Mouse (Mus musculus) megakaryocyte, adult 5-6 weeks (primary cell): ENCODE results near the gene Tmem94. TPM values are rescaled to one million over a fixed set of nuclear protein-coding genes. Genes with fewer than 3 reads are reported as not detected.

Experiments
- total RNA-seq, 2 experiments: library from RNA; stranded (forward) in 1 of 2; stranded (reverse) in 1 of 2; fragments of 153-499, 151-499 nt in 1 of 2; fragments of 221-1000, 200-1000 nt in 1 of 2; gene quantifications; 2 replicates each; pipeline versions ENCODE4 v1.2.3 to v1.2.4; 2015 to 2017

Gene Tmem94
- total RNA-seq, 2 experiments from 2014 or later: 15.9 to 16.1 TPM

Other genes starting within 250 kb of the Tmem94 start
- gene Sumo2, start 229.2 kb upstream of the Tmem94 start, total RNA-seq (2015): 507 and 587 TPM in 2 replicates
- 367 and 413 TPM in 2 replicates for gene Sumo2, start 229.2 kb upstream of the Tmem94 start, total RNA-seq (2017)
- 52.2 and 59.7 TPM in 2 replicates for gene Nup85, start 201.0 kb upstream of the Tmem94 start, total RNA-seq (2015)
- gene Nup85, start 201.0 kb upstream of the Tmem94 start, total RNA-seq (2017): 59.5 and 59.9 TPM in 2 replicates
- 29.0 and 30.2 TPM in 2 replicates for gene Mrps7, start 161.5 kb upstream of the Tmem94 start, total RNA-seq (2015)
- 11.7 and 29.8 TPM in 2 replicates for gene Mrps7, start 161.5 kb upstream of the Tmem94 start, total RNA-seq (2017)
- gene Gga3, start 161.4 kb upstream of the Tmem94 start, total RNA-seq (2015): 30.8 and 34.0 TPM in 2 replicates
- 24.0 and 34.2 TPM in 2 replicates for gene Gga3, start 161.4 kb upstream of the Tmem94 start, total RNA-seq (2017)
- 23.6 and 28.0 TPM in 2 replicates for gene Mif4gd, start 152.5 kb upstream of the Tmem94 start, total RNA-seq (2015)
- gene Mif4gd, start 152.5 kb upstream of the Tmem94 start, total RNA-seq (2017): 20.2 and 24.4 TPM in 2 replicates
- gene Slc25a19, start 137.1 kb upstream of the Tmem94 start, total RNA-seq (2015): 5.7 and 8.0 TPM in 2 replicates
- 13.7 and 25.5 TPM in 2 replicates for gene Slc25a19, start 137.1 kb upstream of the Tmem94 start, total RNA-seq (2017)
- gene Grb2, start 56.8 kb upstream of the Tmem94 start, total RNA-seq (2015): 109 TPM in 2 replicates
- gene Grb2, start 56.8 kb upstream of the Tmem94 start, total RNA-seq (2017): 68.7 and 124 TPM in 2 replicates
- 1.6 and 2.5 TPM in 2 replicates for gene Caskin2, start 48.2 kb downstream of the Tmem94 start, total RNA-seq (2015)
- 1.7 and 3.0 TPM in 2 replicates for gene Caskin2, start 48.2 kb downstream of the Tmem94 start, total RNA-seq (2017)
- gene Tsen54, start 49.3 kb downstream of the Tmem94 start, total RNA-seq (2015): 2.6 and 5.4 TPM in 2 replicates
- gene Tsen54, start 49.3 kb downstream of the Tmem94 start, total RNA-seq (2017): 7.0 and 16.3 TPM in 2 replicates
- gene Llgl2, start 58.6 kb downstream of the Tmem94 start, total RNA-seq (2015): 3.4 and 5.0 TPM in 2 replicates
- 5.2 and 6.0 TPM in 2 replicates for gene Llgl2, start 58.6 kb downstream of the Tmem94 start, total RNA-seq (2017)
- gene Myo15b, start 93.0 kb downstream of the Tmem94 start, total RNA-seq (2015): 0.51 TPM in 1 of 2 replicates, not detected in the other
- 0.04 and 0.33 TPM in 2 replicates for gene Myo15b, start 93.0 kb downstream of the Tmem94 start, total RNA-seq (2017)
- 37.5 and 48.1 TPM in 2 replicates for gene Smim5, start 134.5 kb downstream of the Tmem94 start, total RNA-seq (2015)
- gene Smim5, start 134.5 kb downstream of the Tmem94 start, total RNA-seq (2017): 40.4 and 42.5 TPM in 2 replicates
- 2.7 and 4.9 TPM in 2 replicates for gene Smim6, start 146.6 kb downstream of the Tmem94 start, total RNA-seq (2015)
- 0.73 TPM in 1 of 2 replicates, not detected in the other for gene Smim6, start 146.6 kb downstream of the Tmem94 start, total RNA-seq (2017)
- 18.6 and 22.6 TPM in 2 replicates for gene Sap30bp, start 167.8 kb downstream of the Tmem94 start, total RNA-seq (2015)
- 158 and 190 TPM in 2 replicates for gene Sap30bp, start 167.8 kb downstream of the Tmem94 start, total RNA-seq (2017)
- 13.2 and 19.9 TPM in 2 replicates for gene Recql5, start 168.0 kb downstream of the Tmem94 start, total RNA-seq (2015)
- gene Recql5, start 168.0 kb downstream of the Tmem94 start, total RNA-seq (2017): 19.9 and 22.5 TPM in 2 replicates
- 0.09 TPM in 1 of 2 replicates, not detected in the other for gene Itgb4, start 209.3 kb downstream of the Tmem94 start, total RNA-seq (2015)
- gene Itgb4, start 209.3 kb downstream of the Tmem94 start, total RNA-seq (2017): not detected in 2 replicates
- gene Galk1, start 247.3 kb downstream of the Tmem94 start, total RNA-seq (2015): 4.6 and 5.0 TPM in 2 replicates
- 10.4 and 10.8 TPM in 2 replicates for gene Galk1, start 247.3 kb downstream of the Tmem94 start, total RNA-seq (2017)